Mouse (Mus musculus) gastrocnemius, postnatal 14 days (tissue): ENCODE data around the gene Nudc. TPM values are rescaled to one million over a fixed set of nuclear protein-coding genes. Genes with fewer than 3 reads are reported as not detected.
A peak's percentile ranks its signal among the peaks of the same experiment; 100 is the strongest.

Experiments used
- DNase-seq: peaks from one replicate; pipeline ENCODE4 v3.0.0; 2021; ENCODE audit warnings: mixed read lengths
- intact Hi-C: fragments of 180-260 bp; cut with DNase I; formaldehyde crosslinking; loops from one replicate; pipeline ENCODE4 v1.15.1; 2025; ENCODE audit warnings: low total_unique reads
- microRNA-seq, 2 experiments: library from miRNA; unstranded; fragments of <30 nt; microRNA quantifications; one replicate each; pipeline ENCODE4 v1.2.0; 2021
- total RNA-seq, 2 experiments: library from RNA; stranded (reverse); gene quantifications; 2 replicates each; pipeline ENCODE4 v1.2.3; 2021

Nudc gene
- total RNA-seq, 2 experiments from 2014 or later, result 49.4 to 51.3 TPM

DNA sequence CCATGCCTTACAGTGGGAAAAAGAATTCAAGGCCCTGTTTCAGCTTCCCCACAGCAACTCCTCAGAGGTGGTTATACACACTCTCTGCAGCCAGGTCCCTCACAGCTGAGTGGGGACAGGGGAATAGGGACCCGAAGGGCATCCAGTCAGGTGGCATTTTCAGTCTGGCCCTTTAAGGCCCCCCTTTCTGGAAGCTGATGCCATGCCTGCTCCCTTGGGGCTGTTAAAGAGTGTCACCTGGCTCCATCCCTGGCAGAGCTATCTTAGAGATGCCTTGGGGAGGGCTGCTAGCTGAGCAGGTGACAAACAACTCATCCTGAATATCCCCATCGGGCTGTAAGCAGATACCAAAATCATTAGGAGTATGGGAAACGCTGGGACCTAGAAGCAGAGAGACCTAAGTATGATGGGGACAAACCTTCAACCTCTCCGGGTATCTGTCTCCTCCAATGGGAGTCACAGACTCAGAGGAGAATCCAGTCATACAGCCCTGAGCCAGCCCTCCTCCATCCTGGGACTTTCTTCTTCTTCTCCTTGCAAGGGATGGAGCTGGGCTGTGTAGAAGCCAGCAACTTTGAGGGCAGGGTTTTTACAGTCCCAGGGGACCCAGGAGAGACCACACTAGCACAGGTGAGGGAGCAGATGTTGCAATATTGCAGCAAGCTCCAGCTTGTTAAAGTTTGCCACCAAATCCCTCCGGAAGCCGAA lies 48.9 kb downstream of the Nudc start:
- intact Hi-C loops, result loop anchor here (2.0 kb wide), 1 partner anchor 20 kb away; no protein-coding TSS in a partner anchor
- no peak for DNase-seq

DNA sequence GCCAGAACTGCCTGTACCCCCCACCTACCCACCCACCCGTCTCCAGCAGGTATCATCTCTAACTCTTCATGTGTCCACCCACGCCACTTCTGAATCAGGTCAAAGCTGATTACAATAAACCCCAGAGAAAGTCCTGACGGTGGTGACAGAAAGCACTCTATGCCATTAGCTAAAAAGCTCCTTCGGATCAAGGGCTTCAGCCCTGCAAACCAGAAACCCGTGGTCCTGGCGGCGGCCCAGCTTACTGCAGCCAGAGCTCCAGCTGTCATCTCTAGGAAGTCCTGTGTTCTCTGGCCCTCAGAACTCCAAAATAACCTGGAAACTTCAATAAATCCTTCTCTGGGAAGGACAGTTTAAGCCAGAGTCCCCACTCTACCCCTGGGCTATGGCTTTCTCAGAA lies 50.1 kb downstream of the Nudc start:
- DNase-seq, result peak; percentile 42
- intact Hi-C loops, result loop anchor here (2.0 kb wide), 1 partner anchor 19 kb away; no protein-coding TSS in a partner anchor

DNA sequence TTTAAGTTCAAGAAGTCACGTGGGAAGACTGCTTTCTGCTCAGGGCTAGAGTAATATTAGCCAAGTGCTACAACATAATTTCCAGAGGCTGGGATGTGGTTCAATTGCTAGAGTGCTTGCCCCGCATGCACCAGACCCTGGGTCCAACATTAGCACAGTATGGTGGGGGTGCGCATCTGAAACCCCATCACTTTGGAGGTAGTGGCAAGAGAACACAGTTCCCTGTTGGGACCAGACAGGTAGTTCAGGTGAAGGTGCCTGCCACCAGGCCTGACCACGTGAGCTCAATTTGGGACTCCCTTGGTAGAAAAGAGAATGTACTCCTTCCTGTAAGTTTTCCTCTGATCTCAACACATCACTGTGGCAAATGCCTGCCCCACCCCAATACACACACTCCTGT lies 50.9 kb downstream of the Nudc start:
- intact Hi-C loops, result no loop called here
- no peak for DNase-seq

DNA sequence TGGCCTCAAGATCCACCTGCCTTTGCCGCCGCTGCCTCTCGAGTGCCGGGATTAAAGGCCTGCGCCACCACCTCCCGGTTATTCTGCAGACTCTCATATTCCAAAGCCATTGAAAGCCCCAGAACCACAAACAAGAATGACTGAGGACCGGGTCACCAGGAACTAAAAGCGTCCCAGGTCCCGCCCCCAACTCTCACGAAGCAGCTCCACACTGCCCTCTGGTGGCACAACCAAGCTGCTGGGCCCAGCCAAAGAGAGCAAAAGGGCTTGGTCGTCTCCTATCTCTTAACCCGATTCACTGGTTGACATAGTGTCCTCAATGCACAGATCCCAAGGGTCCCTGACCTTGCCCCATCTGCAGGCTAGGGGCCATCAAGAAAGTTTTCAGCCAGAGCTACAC lies 51.4 kb downstream of the Nudc start:
- intact Hi-C loops, result no loop called here
- DNase-seq, result peak; percentile 88

DNA sequence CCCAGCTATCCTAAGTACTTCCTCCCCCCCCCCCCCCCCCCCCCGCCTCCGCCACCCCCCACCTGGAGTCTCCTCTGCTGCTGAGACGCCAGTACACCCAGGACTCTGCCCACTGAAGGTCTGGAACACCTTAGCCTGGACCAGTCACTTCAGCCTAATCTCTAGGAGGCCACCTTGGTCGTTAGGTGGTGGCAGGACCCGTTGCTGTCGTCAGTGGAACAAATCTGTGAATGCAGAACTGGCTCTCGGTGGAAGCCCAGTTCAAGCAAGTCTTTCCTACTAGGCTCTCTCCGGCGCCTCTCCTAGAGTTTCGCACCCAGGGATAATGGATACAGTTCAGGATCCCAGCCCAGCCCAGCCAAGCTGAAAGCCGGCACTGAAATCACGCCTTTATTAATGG lies 51.9 kb downstream of the Nudc start:
- intact Hi-C loops, result no loop called here
- DNase-seq, result no peak

DNA sequence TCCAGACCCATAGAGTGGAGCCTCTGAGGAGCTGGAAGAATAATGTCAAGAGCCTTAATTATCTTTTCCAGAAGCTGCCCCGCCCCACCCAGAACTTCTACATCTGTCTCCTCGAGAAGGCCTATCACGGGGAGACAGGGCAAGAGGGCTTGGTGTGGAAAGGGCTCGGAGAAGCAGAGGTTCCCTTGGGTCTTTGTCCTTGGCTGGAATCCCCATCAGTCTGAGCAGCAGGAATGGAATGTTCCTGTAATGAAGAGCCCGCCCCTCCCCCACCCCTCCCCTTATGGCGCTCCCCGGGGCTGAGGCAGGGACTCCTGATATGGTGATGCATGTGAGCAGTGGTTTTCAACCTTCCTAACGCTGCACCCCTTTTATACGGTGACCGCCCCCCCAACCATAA lies 54.0 kb downstream of the Nudc start:
- intact Hi-C loops, result no loop called here
- DNase-seq, result peak; percentile 54

DNA sequence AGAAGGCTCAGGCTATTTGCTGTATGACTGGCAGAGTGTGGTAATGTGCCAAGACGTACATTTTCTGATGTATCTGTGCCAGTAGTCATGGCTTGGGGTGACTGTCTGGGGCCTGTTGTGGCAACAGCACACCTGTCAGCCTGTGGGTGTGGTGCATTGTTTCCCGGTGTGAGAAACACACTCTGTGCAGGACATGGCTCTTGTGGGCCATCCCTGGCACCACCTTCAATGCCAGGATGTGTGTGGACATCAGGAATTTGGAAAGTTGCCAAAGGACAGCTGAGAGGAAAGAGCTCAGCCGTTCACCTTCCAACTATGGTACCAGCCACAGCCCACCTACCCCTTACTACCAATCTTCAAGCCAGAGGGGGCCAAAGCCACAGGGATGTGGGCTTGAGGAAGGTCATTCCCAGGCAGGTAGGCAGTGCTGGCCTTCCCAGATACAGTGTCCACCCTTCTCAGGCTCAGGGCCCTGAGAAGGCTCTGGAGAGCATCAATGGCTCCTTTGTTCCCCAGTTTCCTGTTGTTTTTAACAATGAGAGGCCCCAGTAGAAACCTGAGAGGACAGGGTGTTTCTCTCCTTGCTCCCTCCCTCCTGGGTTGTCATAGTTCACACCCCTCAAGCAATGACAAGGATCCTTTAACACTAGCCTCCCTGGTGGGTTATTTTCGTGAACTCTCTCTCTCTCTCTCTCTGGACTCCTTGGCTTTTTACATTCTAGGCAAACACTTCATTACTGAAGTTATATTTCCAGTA lies 56.1 kb downstream of the Nudc start:
- no peak for DNase-seq
- intact Hi-C loops, result no loop called here

DNA sequence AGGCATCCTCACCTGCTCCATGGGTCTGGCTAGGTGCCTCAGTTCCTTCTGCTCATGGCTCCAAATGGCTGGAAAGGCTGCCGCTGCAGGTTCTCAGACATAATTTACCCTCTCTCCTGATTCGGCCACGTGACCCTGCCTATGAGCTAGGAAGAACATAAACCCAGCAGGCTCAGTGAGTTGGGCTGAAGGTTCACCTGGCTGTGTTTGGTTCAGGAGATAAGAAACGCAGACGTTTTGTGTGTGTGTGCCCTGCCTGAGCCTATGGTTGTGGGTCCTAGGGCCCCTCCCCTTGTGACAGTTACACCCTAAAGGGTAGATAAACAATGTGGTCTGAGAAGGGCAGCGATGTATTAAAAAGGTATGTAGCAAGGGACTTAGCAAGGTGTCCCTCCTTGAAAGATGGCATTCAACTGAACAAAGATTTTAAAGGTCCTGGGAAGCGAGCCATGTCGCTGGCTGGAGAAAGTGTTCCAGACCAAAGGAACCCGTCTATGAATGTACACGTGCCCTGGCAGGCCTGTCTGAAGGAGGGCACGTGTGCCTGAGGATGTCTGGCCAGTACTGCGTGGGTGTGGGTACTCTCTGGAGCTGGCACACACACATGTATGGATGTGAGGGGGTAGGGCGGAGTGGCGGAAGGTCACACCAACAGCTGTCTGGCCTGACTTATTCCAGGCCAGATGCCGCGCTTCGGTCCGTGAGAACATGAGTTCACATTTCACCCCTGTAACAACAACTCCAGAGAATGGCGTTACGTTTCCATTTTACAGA lies 57.0 kb downstream of the Nudc start:
- no peak for DNase-seq
- intact Hi-C loops, result no loop called here

DNA sequence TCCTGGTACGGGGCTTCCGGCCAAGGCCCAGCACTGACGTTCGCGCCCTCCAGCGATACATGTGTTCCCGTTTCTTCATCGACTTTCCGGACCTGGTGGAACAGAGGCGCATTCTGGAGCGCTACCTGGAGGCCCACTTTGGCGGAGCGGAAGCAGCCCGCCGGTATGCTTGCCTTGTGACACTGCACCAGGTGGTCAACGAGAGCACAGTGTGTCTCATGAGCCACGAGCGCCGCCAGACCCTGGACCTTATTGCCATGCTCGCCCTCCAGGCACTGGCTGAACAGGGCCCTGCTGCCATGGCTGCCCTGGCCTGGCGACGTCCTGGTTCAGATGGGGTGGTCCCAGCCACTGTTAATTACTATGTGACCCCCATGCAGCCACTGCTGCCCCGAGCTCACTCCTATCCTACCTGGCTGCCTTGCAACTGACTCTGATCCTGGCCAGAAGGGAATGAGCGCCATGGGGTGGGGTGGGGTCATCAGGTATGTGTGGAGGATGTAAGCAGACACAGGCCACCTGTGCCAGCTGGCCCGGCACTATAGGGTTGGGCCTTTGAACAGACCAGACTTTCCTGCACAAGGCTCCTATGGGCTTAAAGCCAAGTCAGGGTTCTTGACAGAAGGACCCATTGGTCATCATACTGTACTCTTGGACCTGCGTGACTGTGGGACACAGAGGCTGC lies 59.0 kb downstream of the Nudc start:
- intact Hi-C loops, result no loop called here

DNA sequence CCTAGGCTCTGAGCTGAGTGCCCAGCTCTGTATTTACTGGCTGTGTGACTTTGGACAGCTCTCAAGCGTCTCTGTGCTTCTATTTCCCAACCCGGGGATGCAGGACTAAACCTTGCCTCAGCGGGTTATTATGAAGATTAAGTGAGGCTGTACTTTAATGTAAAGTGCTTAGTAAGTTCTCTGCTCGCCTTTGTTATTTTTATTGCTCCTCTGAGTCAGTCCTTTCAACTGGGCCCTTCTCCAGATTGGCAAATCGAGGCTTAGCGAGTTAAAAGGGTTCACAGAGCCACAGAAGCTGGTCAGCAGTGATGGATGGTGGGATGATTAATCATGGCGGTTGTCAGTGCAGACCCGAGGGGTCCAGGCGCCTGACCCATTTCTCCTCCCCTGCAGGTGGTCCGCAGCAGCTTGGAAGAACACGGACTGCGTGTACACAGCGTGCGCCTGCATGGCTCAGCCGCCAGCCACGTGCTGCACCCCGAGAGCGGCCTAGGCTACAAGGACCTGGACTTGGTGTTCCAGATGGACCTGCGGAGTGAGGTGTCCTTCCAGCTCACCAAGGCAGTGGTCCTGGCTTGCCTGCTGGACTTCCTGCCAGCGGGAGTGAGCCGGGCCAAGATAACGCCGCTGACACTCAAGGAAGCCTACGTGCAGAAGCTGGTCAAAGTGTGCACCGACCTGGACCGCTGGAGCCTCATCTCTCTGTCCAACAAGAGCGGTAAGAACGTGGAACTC lies 59.9 kb downstream of the Nudc start:
- intact Hi-C loops, result no loop called here

More for the DNA sequence above, 59.0 kb downstream of the Nudc start:
- DNase-seq, result no peak

DNA sequence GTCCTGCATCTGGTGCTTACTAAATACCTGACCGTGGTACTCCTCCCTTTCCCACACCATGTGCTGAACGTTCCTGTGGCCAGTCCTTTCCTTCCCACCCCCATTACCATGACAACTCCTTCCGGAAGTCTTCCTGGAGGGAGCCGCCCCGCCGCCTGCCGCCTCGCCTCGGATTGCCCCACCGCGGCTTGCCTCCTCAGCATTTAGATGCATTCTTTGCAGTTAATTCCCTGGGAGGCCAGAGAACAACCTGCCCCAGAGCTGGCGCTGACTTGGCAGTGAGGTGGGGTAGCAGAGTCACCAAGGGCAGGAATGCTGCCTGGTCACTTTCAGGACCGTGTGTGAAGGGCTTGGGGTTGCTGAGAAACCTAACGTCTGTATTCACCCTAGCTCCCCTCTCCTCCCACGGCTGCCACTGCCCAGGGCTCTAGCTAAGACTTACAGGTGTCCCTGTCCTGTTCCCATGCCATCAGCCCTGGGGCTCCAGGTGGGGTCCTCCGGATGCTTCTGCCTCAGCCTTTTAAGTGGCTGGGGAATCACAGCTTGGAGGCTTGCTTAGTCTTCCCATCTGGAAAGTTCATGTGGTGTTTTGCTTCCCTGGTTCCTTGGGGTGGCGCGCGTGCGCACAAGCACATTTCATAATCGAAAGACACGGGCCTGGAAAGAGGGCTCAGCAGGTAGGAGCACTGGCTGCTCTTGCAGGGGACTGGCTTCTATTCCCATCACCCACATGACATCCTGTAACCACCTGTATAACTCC lies 61.4 kb downstream of the Nudc start:
- DNase-seq, result no peak

More for the DNA sequence above, 59.9 kb downstream of the Nudc start:
- DNase-seq, result no peak

More for the DNA sequence above, 61.4 kb downstream of the Nudc start:
- intact Hi-C loops, result no loop called here

Small RNA genes lying within 50 kb of the gene (microRNA-seq; reads per million reads assigned to microRNA genes)
- gene Gm23158, result 0 reads per million in 2 experiments

Other genes with a start within 250 kb of the Nudc start
- gene Wdtc1, start 192.5 kb downstream of the Nudc start, total RNA-seq, result 10 to 100 TPM; 49.4 to 54.9 TPM
- 10 to 100 TPM in 1 of 2 experiments, 1 to 10 TPM in 1; 10.0 to 12.8 TPM for gene Slc9a1, start 176.3 kb downstream of the Nudc start, total RNA-seq
- gene Tent5b, start 65.9 kb downstream of the Nudc start, total RNA-seq, result 1 to 10 TPM in 1 of 2 experiments, under 1 TPM in 1; 0.21 to 1.0 TPM
- 1 to 10 TPM; 1.1 to 1.7 TPM for gene Trnp1, start 47.4 kb downstream of the Nudc start, total RNA-seq
- not detected for gene Kdf1, start 27.0 kb downstream of the Nudc start, total RNA-seq
- gene Nr0b2, start 7.4 kb upstream of the Nudc start, total RNA-seq, result not detected
- gene Gpatch3, start 28.7 kb upstream of the Nudc start, total RNA-seq, result 1 to 10 TPM; 2.3 to 4.2 TPM
- gene Gpn2, start 38.4 kb upstream of the Nudc start, total RNA-seq, result 1 to 10 TPM; 5.1 to 5.4 TPM
- 1 to 10 TPM; 1.4 to 1.6 TPM for gene Sfn, start 56.2 kb upstream of the Nudc start, total RNA-seq
- 10 to 100 TPM; 18.2 to 26.4 TPM for gene Zdhhc18, start 104.2 kb upstream of the Nudc start, total RNA-seq
- 1 to 10 TPM; 9.4 to 9.9 TPM for gene Pigv, start 126.7 kb upstream of the Nudc start, total RNA-seq
- gene Arid1a, start 210.8 kb upstream of the Nudc start, total RNA-seq, result 10 to 100 TPM; 22.3 to 27.3 TPM